Mouse (Mus musculus): ENCODE data around the gene Sapcd2.

GRCm38 (mm10) chr2:25384492-25384891 is 12.4 kb downstream of the Sapcd2 start:
- TF ChIP-seq CTCF (conservative IDR thresholded peaks at IDR 0.05; ENCODE audit: insufficient read depth, insufficient read length, low read depth, low read length) (no peak), POLR2A (IDR thresholded peaks at IDR 0.05; ENCODE audit: low read depth, low read length) (no peak)

Measured in kidney, adult 2 months (tissue).